Mouse (Mus musculus): ENCODE measurements around the gene Got1.

Gene Got1

GRCm38 (mm10) chr19:43479431-43479830, 45.0 kb downstream of the Got1 start:
- no peak for DNase-seq (ENCODE audit: low spot score in 2 of 2)

- peak in 1 of 2 experiments; percentile 48 for DNase-seq (ENCODE audit: low spot score in 2 of 2)
These were observed 45.5 kb downstream of the Got1 start for GRCm38 (mm10) chr19:43478891-43479290.

- no peak for DNase-seq (ENCODE audit: low spot score in 2 of 2)
These were observed 47.0 kb downstream of the Got1 start for GRCm38 (mm10) chr19:43477436-43477835.

- DNase-seq (ENCODE audit: low spot score in 2 of 2) = no peak
These were observed 48.3 kb downstream of the Got1 start for GRCm38 (mm10) chr19:43476063-43476462.

GRCm38 (mm10) chr19:43475642-43476041, 48.8 kb downstream of the Got1 start:
- DNase-seq (ENCODE audit: low spot score in 2 of 2) = no peak

- DNase-seq (ENCODE audit: low spot score in 2 of 2) = no peak
These were observed 51.6 kb downstream of the Got1 start for GRCm38 (mm10) chr19:43472781-43473180.

GRCm38 (mm10) chr19:43472331-43472730, 52.1 kb downstream of the Got1 start:
- no peak for DNase-seq (ENCODE audit: low spot score in 2 of 2)

- no peak for DNase-seq (ENCODE audit: low spot score in 2 of 2)
These were observed 55.1 kb downstream of the Got1 start for GRCm38 (mm10) chr19:43469333-43469732.

- DNase-seq (ENCODE audit: low spot score in 2 of 2) = no peak
These were observed 56.3 kb downstream of the Got1 start for GRCm38 (mm10) chr19:43467927-43468685.

GRCm38 (mm10) chr19:43465601-43466255, 58.7 kb downstream of the Got1 start:
- no peak for DNase-seq (ENCODE audit: low spot score in 2 of 2)

- no peak for DNase-seq (ENCODE audit: low spot score in 2 of 2)
These were observed 59.3 kb downstream of the Got1 start for GRCm38 (mm10) chr19:43465076-43465475.

GRCm38 (mm10) chr19:43464294-43464687, 60.1 kb downstream of the Got1 start:
- DNase-seq (ENCODE audit: low spot score in 2 of 2) = no peak

GRCm38 (mm10) chr19:43463546-43464293, 60.7 kb downstream of the Got1 start:
- DNase-seq (ENCODE audit: low spot score in 2 of 2) = no peak

GRCm38 (mm10) chr19:43462141-43462540, 62.3 kb downstream of the Got1 start:
- no peak for DNase-seq (ENCODE audit: low spot score in 2 of 2)

- DNase-seq (ENCODE audit: low spot score in 2 of 2) = no peak
These were observed 63.9 kb downstream of the Got1 start for GRCm38 (mm10) chr19:43460481-43460880.

- no peak for DNase-seq (ENCODE audit: low spot score in 2 of 2)
These were observed 64.5 kb downstream of the Got1 start for GRCm38 (mm10) chr19:43459948-43460347.

GRCm38 (mm10) chr19:43453025-43453424, 71.4 kb downstream of the Got1 start:
- DNase-seq (ENCODE audit: low spot score in 2 of 2) = no peak

GRCm38 (mm10) chr19:43452176-43452575, 72.2 kb downstream of the Got1 start:
- no peak for DNase-seq (ENCODE audit: low spot score in 2 of 2)

GRCm38 (mm10) chr19:43451563-43451962, 72.8 kb downstream of the Got1 start:
- no peak for DNase-seq (ENCODE audit: low spot score in 2 of 2)
